Mouse (Mus musculus): ENCODE results near the gene Alg5.
A peak's percentile ranks its signal among the peaks of the same experiment; 100 is the strongest.
"Not testable (repeated sequence)": the region's sequence is repeated elsewhere in the genome, so short reads cannot be mapped to it uniquely, and the experiment has no call there.

The Alg5 gene

DNA sequence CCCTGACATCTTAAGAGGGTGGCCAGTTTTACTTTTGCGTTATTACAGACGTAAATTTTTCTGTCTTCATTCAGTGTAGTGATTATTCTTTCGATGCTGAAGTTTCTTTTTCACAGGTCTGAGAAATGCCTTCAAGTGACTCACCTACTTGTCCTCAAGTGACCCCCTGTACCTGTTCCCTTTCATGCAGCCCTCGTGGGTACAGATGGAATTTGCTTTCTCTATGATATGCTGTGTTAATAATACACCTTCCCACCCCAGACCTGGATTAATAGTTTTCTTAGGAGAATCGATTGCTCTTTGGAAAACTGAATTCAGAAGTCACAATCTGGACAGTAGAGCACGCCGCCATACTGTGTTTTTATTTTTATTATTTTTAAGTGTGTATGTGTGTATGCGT, 2.0 kb downstream of the Alg5 start:
- no peak for DNase-seq (ENCODE audit: low spot score)

DNA sequence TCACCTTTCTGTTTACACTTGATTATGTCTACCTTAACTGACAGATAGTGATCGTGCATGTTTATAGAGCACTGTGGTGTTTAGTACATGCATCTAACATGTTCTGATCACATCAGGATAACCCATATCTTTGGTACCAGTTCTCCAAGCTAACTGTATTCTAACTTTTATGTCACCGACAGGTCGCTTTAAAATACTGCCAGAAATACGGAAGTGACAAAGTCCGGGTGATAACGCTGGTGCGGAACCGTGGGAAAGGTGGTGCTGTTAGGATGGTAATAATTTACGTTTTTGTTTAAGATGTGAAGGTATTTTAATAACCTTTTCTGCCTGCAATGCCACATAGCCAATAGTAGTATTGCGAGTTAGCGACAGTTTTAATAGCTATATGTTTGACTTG, 6.6 kb downstream of the Alg5 start:
- DNase-seq (ENCODE audit: low spot score): no peak

- no peak for DNase-seq (ENCODE audit: low spot score)
These were observed 10.5 kb downstream of the Alg5 start for GRCm38 (mm10) chr3:54745799-54746198.

DNA sequence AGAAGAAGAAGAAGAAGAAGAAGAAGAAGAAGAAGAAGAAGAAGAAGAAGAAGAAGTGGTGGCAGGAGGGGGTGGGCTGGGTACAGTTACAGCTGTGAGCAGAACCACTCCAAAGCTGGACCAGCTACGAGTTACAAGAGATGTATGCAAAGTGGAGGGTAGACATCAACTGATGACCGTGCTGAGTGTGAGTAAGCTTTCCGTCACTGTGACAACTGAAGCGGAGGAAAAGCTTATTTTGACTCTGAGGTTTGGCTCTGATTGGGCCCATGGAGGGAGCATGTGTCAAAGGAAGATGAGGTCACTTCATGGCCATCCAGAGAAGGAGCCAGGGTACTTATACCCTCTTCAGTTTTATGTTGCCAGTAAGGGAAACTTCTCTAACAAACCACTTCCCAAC, 18.1 kb downstream of the Alg5 start:
- no peak for DNase-seq (ENCODE audit: low spot score)

GRCm38 (mm10) chr3:54755145-54756041, 20.1 kb downstream of the Alg5 start, which contains the start of gene Smad9:
Gene Smad9, plus strand, starts transcription at chr3:54755582.
- peak; percentile 48 for DNase-seq (ENCODE audit: low spot score)

- DNase-seq (ENCODE audit: low spot score): no peak
These were observed 20.7 kb downstream of the Alg5 start for GRCm38 (mm10) chr3:54756058-54756457.

DNA sequence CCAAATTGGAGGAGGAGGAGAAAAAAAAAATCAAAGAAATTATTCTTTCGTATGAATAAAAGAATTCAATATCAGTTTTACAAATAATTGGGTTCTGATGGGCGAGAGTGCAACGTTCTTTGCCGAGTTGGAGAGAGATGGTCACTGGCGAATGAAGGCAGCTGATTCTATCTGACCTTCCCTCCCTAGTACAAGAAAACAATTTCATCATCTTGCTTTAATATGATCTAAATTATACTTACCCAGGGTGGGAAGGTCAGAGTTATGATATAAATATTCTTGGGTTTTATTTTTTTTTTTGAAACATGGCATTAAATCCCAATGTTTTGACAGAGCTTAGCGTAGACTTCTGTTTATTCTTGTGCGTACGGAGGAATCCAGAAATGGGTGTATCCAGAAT, 22.1 kb downstream of the Alg5 start:
- no peak for DNase-seq (ENCODE audit: low spot score)

DNA sequence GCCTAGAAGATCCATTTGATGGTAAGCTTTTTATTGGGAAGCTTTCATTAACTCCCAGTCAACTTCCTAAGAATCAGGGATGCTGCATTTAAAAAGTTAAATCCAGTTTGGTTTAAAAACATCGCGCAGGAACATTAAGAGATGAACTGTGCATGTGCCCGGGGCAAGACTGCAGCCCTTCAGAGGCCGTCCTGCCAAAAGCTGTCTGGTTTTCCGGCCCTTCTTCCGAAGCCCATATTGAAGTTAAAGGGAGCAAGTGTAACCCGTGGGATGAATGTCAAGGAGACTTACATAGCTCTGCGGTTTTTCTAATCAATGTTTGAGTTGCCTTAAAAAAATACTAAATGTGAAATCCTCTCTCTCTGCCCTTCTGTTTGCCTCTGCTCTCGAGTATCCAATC, 23.9 kb downstream of the Alg5 start:
- DNase-seq (ENCODE audit: low spot score): no peak

- DNase-seq (ENCODE audit: low spot score): no peak
These were observed 25.2 kb downstream of the Alg5 start for GRCm38 (mm10) chr3:54760321-54761115.

- no peak for DNase-seq (ENCODE audit: low spot score)
These were observed 25.9 kb downstream of the Alg5 start for GRCm38 (mm10) chr3:54761258-54761657.

GRCm38 (mm10) chr3:54764418-54764817, 29.1 kb downstream of the Alg5 start:
- DNase-seq (ENCODE audit: low spot score): peak; percentile 29

- DNase-seq (ENCODE audit: low spot score): not testable (repeated sequence)
These were observed 30.2 kb downstream of the Alg5 start for GRCm38 (mm10) chr3:54765521-54765920.

GRCm38 (mm10) chr3:54766034-54766433, 30.7 kb downstream of the Alg5 start:
- DNase-seq (ENCODE audit: low spot score): no peak

DNA sequence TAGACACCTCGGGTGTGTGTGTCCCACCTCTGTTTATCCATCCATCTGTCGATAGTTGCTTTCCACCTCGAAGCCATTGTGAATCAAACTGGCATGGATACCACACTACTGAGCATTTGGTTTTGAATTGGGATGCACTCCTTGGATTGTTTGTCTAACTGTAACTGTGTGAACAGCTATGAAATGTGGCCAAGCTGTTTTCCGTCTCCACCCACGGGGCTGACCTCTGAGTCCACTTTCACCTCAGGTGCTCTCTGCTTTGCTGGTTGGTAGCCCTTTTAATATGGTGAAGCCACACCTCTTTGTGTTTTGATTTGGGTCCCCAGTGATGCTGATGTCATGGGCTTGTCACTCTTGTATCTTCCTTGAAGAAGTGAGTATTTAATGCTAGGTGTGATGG, 31.5 kb downstream of the Alg5 start:
- no peak for DNase-seq (ENCODE audit: low spot score)

DNA sequence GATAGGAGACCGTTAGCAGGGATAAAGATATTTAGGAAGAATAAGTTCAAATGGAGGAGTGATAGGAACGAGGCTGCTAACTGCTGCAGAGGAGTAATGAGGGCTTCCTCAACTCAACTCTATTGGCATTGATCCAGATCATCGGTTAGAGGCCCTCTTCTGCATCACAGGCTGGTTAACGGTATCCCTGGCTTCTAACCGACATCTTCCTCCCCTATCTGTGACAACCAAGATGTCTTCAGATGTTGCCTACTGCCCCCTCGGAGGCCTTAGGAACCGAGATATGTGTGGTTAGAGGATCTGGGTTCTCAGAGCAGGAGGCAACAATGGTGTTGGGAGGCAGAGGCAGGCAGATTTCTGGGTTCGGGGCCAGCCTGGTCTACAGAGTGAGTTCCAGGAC, 33.3 kb downstream of the Alg5 start:
- DNase-seq (ENCODE audit: low spot score): no peak

- DNase-seq (ENCODE audit: low spot score): no peak
These were observed 34.3 kb downstream of the Alg5 start for GRCm38 (mm10) chr3:54769349-54770275.

GRCm38 (mm10) chr3:54773613-54774012, 38.3 kb downstream of the Alg5 start:
- no peak for DNase-seq (ENCODE audit: low spot score)

DNA sequence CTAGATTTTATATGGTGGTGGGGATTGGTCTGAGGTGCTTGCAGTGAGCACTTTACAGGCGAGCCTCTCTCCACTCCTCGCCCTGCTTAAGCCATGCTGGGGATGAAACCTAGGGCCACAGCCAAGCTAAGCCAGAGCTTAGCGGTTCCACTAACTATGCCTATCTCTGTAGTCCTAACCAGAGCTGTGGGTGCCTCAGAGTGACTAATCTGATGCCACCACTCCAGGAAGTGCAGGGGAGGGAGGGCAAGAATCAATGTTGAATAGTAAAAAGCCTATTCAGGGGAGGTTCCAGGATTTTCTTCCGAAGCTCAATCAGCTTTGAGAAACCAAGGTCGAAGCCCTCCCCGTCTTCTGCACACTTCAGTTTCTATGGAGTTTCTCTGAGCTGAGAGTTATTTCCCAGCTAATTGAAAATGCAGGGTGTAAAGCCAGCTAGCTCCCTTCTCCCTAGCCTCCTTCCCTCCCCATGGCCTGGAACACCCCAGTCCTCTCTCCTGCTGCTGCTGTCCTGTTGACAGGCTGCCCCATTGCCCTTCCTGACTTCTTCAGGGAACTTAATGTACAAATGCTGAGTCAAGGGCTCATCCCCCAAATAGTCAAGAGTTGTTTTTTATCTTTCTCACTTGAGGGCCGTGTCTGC, 40.8 kb downstream of the Alg5 start:
- DNase-seq (ENCODE audit: low spot score): no peak

DNA sequence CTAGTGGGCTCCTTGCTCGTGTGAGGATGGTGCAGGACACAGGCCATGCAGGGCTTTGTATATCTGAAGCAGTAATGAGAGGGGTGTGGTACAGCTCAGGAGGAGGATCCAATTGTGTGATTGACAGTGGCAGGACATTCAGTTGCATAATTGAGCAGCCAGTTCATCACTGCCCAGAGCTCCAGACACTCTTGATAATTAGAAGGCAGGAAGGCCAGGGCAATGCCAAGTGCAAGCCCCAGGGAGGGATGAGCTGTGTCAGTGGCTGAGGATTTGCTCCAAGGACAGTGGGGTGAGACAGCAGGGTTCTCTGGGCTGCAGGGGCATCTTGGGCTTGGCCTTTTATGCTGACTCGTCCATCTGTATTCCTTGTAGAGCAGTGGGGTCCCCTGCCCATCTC, 55.3 kb downstream of the Alg5 start:
- DNase-seq (ENCODE audit: low spot score): no peak

DNA sequence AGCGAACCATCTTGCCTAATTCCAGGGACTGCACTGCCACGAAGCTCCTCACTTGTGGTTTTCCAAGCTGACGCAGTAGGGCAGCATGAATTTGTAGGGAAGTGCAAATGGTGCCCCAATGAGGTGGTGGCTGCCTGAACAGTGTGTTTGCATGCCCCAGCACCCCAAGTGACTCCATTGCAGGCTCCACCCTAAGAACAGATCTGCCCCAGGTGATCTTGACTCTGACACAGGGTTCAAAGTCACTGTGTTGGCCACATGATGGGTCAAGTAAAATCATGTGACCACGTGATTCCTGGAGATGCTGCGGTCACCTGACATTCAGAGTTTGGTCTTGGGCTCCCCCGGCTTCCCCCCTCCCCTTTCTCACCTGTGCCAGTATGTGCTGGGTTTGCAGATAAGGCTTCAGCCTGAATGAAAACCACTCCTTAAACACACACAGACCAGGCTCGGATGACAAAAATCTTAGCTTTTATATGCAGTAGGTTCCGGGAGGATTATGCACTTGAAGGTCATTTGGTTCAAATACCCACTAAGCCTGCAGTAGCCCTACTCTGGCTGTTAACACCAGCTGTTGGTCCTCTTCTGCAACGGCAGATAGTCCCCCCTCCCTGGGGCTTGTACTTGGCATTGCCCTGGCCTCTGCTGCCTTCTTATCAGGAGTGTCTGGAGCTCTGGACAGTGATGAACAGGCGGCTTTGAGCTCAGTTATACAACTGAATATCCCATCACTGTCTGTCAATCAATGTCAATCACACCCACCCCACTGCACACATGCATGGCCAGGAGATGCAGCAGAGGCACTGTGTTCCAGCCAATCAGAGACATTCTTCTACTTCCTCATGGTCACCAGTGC, 56.7 kb downstream of the Alg5 start:
- DNase-seq (ENCODE audit: low spot score): no peak

DNA sequence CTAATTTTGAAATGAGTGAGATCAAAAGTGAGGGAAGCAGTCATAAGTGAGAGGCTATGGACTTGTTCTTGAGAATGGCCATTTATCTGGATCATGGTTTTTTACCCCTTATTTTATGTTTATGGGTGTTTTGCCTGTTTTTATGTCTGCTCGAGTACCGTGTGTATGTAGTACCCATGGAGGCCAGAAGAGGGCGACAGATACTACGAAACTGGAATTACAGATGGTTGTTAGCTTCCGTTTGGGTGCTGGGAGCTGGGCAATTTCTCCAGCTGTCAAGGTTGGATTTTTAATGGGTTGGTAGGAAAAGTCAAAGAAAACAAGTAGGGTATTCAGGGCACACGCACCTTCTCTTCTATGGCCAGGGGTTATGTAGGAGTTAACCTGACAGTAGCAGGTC, 58.4 kb downstream of the Alg5 start:
- DNase-seq (ENCODE audit: low spot score): no peak
